Mouse (Mus musculus): Measurements from ENCODE around the gene Zfp593. TPM values are rescaled to one million over a fixed set of nuclear protein-coding genes. Genes with fewer than 3 reads are reported as not detected.

Gene Zfp593
- total and polyA plus RNA-seq, 3 experiments, result 8.3 to 13.0 (median 11.0) TPM

GRCm38 (mm10) chr4:134234876-134235275 is 10.5 kb downstream of the Zfp593 start:
- DNase-seq, result no peak

DNA sequence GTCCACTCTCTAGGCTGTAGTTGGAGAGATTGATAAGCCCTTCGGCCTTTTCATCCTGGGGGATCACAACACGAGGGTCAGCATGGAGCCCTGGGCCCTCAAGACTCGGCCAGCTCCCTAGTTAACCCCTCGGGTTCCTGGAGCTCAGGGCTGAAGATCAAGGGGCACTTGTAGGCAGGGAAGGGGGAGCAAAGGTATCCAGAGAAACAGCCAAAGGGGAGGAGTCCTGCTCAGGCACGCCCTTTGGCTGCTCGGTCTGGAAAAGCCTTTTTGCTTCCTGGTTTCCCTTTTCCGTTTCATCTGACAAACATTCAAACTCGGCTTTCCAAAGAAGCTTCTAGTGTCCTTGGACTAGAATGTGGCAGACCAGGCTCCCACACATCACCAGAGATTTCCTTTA is 15.0 kb downstream of the Zfp593 start:
- DNase-seq, result no peak

DNA sequence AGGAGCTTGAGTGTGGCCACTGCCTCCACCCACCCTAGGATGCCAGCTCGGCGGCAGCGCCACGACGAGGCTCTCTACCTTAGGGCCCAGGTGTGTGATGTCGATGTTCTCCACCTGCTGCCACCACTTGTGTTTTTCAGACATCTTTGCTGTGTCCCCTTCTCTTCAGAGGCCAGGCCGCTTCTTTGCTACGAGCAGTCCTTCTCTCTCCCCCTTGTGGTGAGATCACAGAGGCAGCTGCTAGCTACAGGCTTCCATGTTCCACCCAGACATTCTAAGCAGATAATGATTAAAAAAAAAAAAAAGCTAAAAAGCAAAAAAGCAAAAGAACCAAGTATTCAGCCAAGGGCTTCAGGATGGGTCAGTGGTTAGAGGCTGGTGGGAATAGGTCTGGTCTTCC is 18.2 kb downstream of the Zfp593 start, which contains the start of gene Catsper4:
Catsper4 (minus strand) TSS at position 190 of the 400 bp plus-strand sequence.
- DNase-seq, result no peak

- no peak for DNase-seq
These were observed 22.4 kb downstream of the Zfp593 start for GRCm38 (mm10) chr4:134222793-134223600.

DNA sequence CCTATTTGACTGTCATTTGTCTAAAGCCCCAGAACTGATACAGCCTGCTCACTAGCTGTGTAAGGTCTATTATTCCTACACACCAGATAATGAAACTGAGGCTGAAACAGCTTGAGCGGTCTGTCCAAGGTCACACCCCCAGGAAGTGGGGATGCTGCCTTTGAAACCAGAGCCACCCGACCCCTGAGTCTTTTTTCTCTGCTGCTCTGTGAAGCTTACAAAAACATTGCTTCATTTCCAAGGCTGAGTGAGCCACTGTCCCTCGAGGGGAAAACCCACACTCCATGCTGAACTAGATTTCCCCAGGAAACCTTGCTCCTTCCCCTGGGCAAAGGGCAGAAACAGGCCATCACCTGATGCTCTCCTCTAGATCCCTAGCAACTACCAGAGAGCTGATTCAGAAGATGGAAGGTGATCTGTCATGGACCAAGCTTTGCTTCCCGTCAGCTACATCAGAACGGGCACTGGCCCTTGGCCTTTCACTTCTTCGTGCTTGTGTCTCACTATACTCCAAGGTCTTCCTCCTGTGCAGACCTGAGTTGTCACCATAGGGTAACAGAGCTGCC is 38.8 kb downstream of the Zfp593 start:
- peak; percentile 27 for DNase-seq

- DNase-seq, result no peak
These were observed 42.0 kb downstream of the Zfp593 start for GRCm38 (mm10) chr4:134203340-134203896.

DNA sequence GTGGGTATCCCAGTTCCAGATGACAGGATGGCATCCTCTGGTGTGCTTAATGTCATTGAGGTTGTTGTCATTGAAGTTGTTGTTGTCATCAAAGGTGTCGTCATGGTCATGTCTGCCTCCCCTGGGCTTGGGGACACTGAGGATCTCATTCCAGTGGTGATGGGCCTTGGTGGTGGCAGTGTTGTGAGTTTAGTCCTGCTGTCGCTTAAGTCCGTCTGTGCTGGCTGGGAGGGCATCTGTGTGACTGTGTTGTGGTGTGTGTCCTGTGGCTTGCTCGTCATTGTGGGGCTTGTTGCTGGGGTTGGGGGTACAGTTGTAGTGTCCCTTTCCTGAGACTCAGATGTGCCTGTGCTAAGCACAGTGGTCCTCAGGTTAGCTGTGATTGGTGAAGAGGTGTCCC is 42.5 kb downstream of the Zfp593 start, which contains the start of gene Gm7534:
Gm7534 (minus strand) TSS at position 101 of the 400 bp plus-strand sequence.
- no peak for DNase-seq

DNA sequence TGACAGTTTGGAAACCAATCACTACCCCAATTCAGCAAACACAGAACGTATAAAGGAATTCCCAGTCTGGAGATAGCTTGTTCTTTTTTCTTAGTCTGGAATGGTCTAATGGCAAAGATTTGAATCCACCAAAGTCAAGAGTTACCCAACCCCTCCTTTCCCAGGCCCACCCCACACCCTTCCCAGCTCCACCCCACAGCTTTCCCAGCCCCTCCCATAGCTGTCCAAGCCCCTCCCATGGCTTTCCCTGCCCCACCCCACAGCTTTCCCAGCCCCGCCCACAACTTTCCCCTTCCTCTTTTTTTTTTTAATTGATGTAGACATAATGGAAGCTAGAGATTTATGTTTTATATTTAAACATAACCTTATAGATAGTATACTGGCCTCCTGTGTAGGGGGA is 46.0 kb downstream of the Zfp593 start:
- no peak for DNase-seq

Other genes starting within 250 kb of the Zfp593 start
- gene Dhdds, start 244.7 kb downstream of the Zfp593 start, total RNA-seq (2021), result 10 to 100 TPM; 43.9 to 49.4 TPM
- 17.9 and 23.3 TPM in 2 replicates for gene Dhdds, start 244.7 kb downstream of the Zfp593 start, polyA plus RNA-seq (2012; rRNA removed)
- gene Lin28a, start 226.8 kb downstream of the Zfp593 start, total RNA-seq (2021), result not detected
- gene Lin28a, start 226.8 kb downstream of the Zfp593 start, polyA plus RNA-seq (2012; rRNA removed), result not detected in 2 replicates
- under 1 TPM in 1 of 2 experiments, not detected in 1; 0.21 TPM for gene Zfp683, start 191.8 kb downstream of the Zfp593 start, total RNA-seq (2021)
- gene Zfp683, start 191.8 kb downstream of the Zfp593 start, polyA plus RNA-seq (2012; rRNA removed), result 0.98 and 1.1 TPM in 2 replicates
- gene Crybg2, start 184.8 kb downstream of the Zfp593 start, total RNA-seq (2021), result under 1 TPM; 0.14 to 0.46 TPM
- gene Crybg2, start 184.8 kb downstream of the Zfp593 start, polyA plus RNA-seq (2012; rRNA removed), result 0.12 and 0.21 TPM in 2 replicates
- 10 to 100 TPM; 17.0 to 23.2 TPM for gene Cd52, start 150.5 kb downstream of the Zfp593 start, total RNA-seq (2021)
- gene Cd52, start 150.5 kb downstream of the Zfp593 start, polyA plus RNA-seq (2012; rRNA removed), result 9.5 and 9.7 TPM in 2 replicates
- 1 to 10 TPM; 5.4 to 6.7 TPM for gene Ubxn11, start 143.0 kb downstream of the Zfp593 start, total RNA-seq (2021)
- 7.5 and 10.1 TPM in 2 replicates for gene Ubxn11, start 143.0 kb downstream of the Zfp593 start, polyA plus RNA-seq (2012; rRNA removed)
- gene Sh3bgrl3, start 116.8 kb downstream of the Zfp593 start, total RNA-seq (2021), result 100 to 1,000 TPM in 1 of 2 experiments, 10 to 100 TPM in 1; 99.6 to 109 TPM
- 380 and 502 TPM in 2 replicates for gene Sh3bgrl3, start 116.8 kb downstream of the Zfp593 start, polyA plus RNA-seq (2012; rRNA removed)
- gene Cep85, start 58.5 kb downstream of the Zfp593 start, total RNA-seq (2021), result 10 to 100 TPM; 14.4 to 17.5 TPM
- 27.3 and 36.1 TPM in 2 replicates for gene Cep85, start 58.5 kb downstream of the Zfp593 start, polyA plus RNA-seq (2012; rRNA removed)
- gene Gm7534, start 42.6 kb downstream of the Zfp593 start, total RNA-seq (2021), result not detected
- not detected in 2 replicates for gene Gm7534, start 42.6 kb downstream of the Zfp593 start, polyA plus RNA-seq (2012; rRNA removed)
- gene Catsper4, start 18.2 kb downstream of the Zfp593 start, total RNA-seq (2021), result not detected
- not detected in 2 replicates for gene Catsper4, start 18.2 kb downstream of the Zfp593 start, polyA plus RNA-seq (2012; rRNA removed)
- under 1 TPM; 0.31 to 0.66 TPM for gene Cnksr1, start 7.2 kb downstream of the Zfp593 start, total RNA-seq (2021)
- 0.03 and 0.08 TPM in 2 replicates for gene Cnksr1, start 7.2 kb downstream of the Zfp593 start, polyA plus RNA-seq (2012; rRNA removed)
- gene E130218I03Rik, start 1.9 kb downstream of the Zfp593 start, total RNA-seq (2021), result not detected
- gene E130218I03Rik, start 1.9 kb downstream of the Zfp593 start, polyA plus RNA-seq (2012; rRNA removed), result 0.09 TPM in 1 of 2 replicates, not detected in the other
- gene Gm30191, start 1.3 kb upstream of the Zfp593 start, total RNA-seq (2021), result not detected
- not detected in 2 replicates for gene Gm30191, start 1.3 kb upstream of the Zfp593 start, polyA plus RNA-seq (2012; rRNA removed)
- gene Grrp1, start 8.5 kb upstream of the Zfp593 start, total RNA-seq (2021), result 1 to 10 TPM; 6.2 to 9.3 TPM
- 28.5 and 31.8 TPM in 2 replicates for gene Grrp1, start 8.5 kb upstream of the Zfp593 start, polyA plus RNA-seq (2012; rRNA removed)
- 10 to 100 TPM; 14.7 to 22.3 TPM for gene Pdik1l, start 42.3 kb upstream of the Zfp593 start, total RNA-seq (2021)
- gene Pdik1l, start 42.3 kb upstream of the Zfp593 start, polyA plus RNA-seq (2012; rRNA removed), result 1.3 TPM in 2 replicates
- not detected for gene Trim63, start 69.5 kb upstream of the Zfp593 start, total RNA-seq (2021)
- 0.06 and 0.11 TPM in 2 replicates for gene Trim63, start 69.5 kb upstream of the Zfp593 start, polyA plus RNA-seq (2012; rRNA removed)
- 10 to 100 TPM; 21.2 to 60.8 TPM for gene Slc30a2, start 97.6 kb upstream of the Zfp593 start, total RNA-seq (2021)
- 33.0 and 56.4 TPM in 2 replicates for gene Slc30a2, start 97.6 kb upstream of the Zfp593 start, polyA plus RNA-seq (2012; rRNA removed)
- gene Extl1, start 138.3 kb upstream of the Zfp593 start, total RNA-seq (2021), result 1 to 10 TPM; 3.1 to 4.4 TPM
- 4.9 and 5.6 TPM in 2 replicates for gene Extl1, start 138.3 kb upstream of the Zfp593 start, polyA plus RNA-seq (2012; rRNA removed)
- gene Pafah2, start 150.7 kb upstream of the Zfp593 start, total RNA-seq (2021), result 10 to 100 TPM; 12.1 to 18.7 TPM
- gene Pafah2, start 150.7 kb upstream of the Zfp593 start, polyA plus RNA-seq (2012; rRNA removed), result 9.1 and 15.1 TPM in 2 replicates
- gene Stmn1, start 222.7 kb upstream of the Zfp593 start, total RNA-seq (2021), result 10 to 100 TPM; 28.7 to 31.8 TPM
- gene Stmn1, start 222.7 kb upstream of the Zfp593 start, polyA plus RNA-seq (2012; rRNA removed), result 1.3 and 2.4 TPM in 2 replicates

Data from adrenal gland, adult 2 months (tissue).